Mouse (Mus musculus): Measurements from ENCODE around the gene Hmgb1.

GRCm38 (mm10) chr5:148996709-148997037, 187.6 kb downstream of the Hmgb1 start:
- TF ChIP-seq CEBPB (IDR thresholded peaks at IDR 0.05; ENCODE audit: insufficient read depth, poor library complexity, severe bottlenecking) (no peak), POLR2A (IDR thresholded peaks at IDR 0.05; ENCODE audit: insufficient read length, low read depth) (no peak), USF1 (IDR thresholded peaks at IDR 0.05; ENCODE audit: low read depth) (no peak), MYOG (IDR thresholded peaks at IDR 0.05; ENCODE audit: control insufficient read depth in 1 of 3, insufficient read depth in 1 of 3, insufficient read length in 2 of 3, low read depth in 2 of 3) (no peak), MYOD1 (IDR thresholded peaks at IDR 0.05; ENCODE audit: control insufficient read depth in 1 of 3, insufficient read length in 2 of 3, low read depth in 2 of 3) (no peak), REST (IDR thresholded peaks at IDR 0.05; ENCODE audit: insufficient read depth, insufficient read length) (no peak), MAX (IDR thresholded peaks at IDR 0.05; ENCODE audit: low read depth) (no peak), TCF12 (IDR thresholded peaks at IDR 0.05; ENCODE audit: insufficient read depth, poor library complexity, severe bottlenecking) (no peak), E2F4 (IDR thresholded peaks at IDR 0.05; ENCODE audit: insufficient read depth) (no peak)
